Mouse (Mus musculus): ENCODE measurements around the gene Sirt6. TPM values are rescaled to one million over a fixed set of nuclear protein-coding genes. Genes with fewer than 3 reads are reported as not detected.
A peak's percentile ranks its signal among the peaks of the same experiment; 100 is the strongest.

The Sirt6 gene
- polyA plus RNA-seq, 1 experiment: 17.5 TPM

- H3K4me3 ChIP-seq (ENCODE audit: insufficient read depth, low read length): peak overlapping the region; percentile 61
- TF ChIP-seq POLR2A (IDR thresholded peaks at IDR 0.05; ENCODE audit: low read depth, low read length) (no peak; the same call in 1 of the 2 replicates), CTCF (IDR thresholded peaks at IDR 0.05; ENCODE audit: borderline replicate concordance, insufficient read depth, low read length) (no peak)
- H3K4me1 ChIP-seq (ENCODE audit: control insufficient read depth, insufficient read depth, low read length): no peaks in the 10 kb centered on the region
- no peak overlapping the region for H3K27ac ChIP-seq (ENCODE audit: insufficient read depth, low read length)
Measured at GRCm38 (mm10) chr10:81626101-81626993, 1.2 kb downstream of the Sirt6 start.

DNA sequence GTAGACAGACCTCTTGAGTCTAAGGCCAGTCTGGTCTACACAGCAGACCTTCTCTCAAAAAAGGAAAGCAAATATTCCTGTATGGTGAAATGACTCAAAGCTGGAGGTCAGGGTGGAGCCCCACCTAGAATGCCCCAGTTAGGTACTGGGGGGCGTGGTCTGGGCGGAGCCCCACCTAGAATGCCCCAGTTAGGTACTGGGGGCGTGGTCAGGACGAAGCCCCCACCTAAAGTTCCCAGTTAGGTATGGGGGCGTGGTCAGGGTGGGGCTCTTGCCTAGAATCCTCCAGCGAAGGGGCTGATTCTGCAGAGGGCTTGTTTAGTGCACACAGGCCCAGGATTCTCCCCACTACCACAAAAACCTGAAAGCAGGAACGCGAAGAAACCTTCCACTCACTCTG, 4.2 kb downstream of the Sirt6 start:
- no peaks in the 10 kb centered on the region for H3K4me1 ChIP-seq (ENCODE audit: control insufficient read depth, insufficient read depth, low read length)

DNA sequence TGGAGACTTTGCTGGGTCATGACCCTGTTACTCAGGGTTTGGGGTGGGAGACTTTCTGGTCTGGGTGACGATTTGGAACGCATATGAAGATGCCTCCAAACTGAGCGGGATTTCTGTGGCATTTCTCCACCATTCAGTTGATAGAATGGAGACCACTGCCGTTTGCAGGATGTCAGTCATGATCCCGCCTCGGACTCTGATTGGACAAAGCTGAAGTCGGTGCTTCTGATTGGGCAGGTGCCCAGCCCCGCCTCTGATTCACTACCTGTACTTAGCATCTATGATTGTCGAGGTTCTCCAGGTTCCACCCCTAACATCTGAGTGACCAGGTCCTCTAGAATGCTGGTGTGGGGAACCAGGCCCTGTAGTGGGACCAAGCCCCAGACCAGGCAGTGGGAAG, 6.8 kb downstream of the Sirt6 start:
- Histone ChIP-seq H3K4me1 (ENCODE audit: control insufficient read depth, insufficient read depth, low read length) (no peaks in the 10 kb centered on the region), H3K27ac (ENCODE audit: insufficient read depth, low read length) (no peak overlapping the region), H3K4me3 (ENCODE audit: insufficient read depth, low read length) (no peak overlapping the region)
- TF ChIP-seq POLR2A (IDR thresholded peaks at IDR 0.05; ENCODE audit: low read depth, low read length) (no peak), CTCF (IDR thresholded peaks at IDR 0.05; ENCODE audit: borderline replicate concordance, insufficient read depth, low read length) (no peak)

More for the DNA sequence above, 4.2 kb downstream of the Sirt6 start:
- TF ChIP-seq CTCF (IDR thresholded peaks at IDR 0.05; ENCODE audit: borderline replicate concordance, insufficient read depth, low read length): no peak
- Histone ChIP-seq H3K4me3 (ENCODE audit: insufficient read depth, low read length) (no peak overlapping the region), H3K27ac (ENCODE audit: insufficient read depth, low read length) (no peak overlapping the region)

- no peak overlapping the region for H3K27ac ChIP-seq (ENCODE audit: insufficient read depth, low read length)
- TF ChIP-seq CTCF (IDR thresholded peaks at IDR 0.05; ENCODE audit: borderline replicate concordance, insufficient read depth, low read length) (no peak), POLR2A (IDR thresholded peaks at IDR 0.05; ENCODE audit: low read depth, low read length) (no peak)
- no peak overlapping the region for H3K4me3 ChIP-seq (ENCODE audit: insufficient read depth, low read length)
- no peaks in the 10 kb centered on the region for H3K4me1 ChIP-seq (ENCODE audit: control insufficient read depth, insufficient read depth, low read length)
Measured at GRCm38 (mm10) chr10:81619976-81620375, 7.6 kb downstream of the Sirt6 start.

GRCm38 (mm10) chr10:81615486-81615885, 12.1 kb downstream of the Sirt6 start:
- Histone ChIP-seq H3K27ac (ENCODE audit: insufficient read depth, low read length) (no peak overlapping the region), H3K4me3 (ENCODE audit: insufficient read depth, low read length) (no peak overlapping the region), H3K4me1 (ENCODE audit: control insufficient read depth, insufficient read depth, low read length) (no peaks in the 10 kb centered on the region)
- no peak for TF ChIP-seq CTCF (IDR thresholded peaks at IDR 0.05; ENCODE audit: borderline replicate concordance, insufficient read depth, low read length)
- no peak for TF ChIP-seq POLR2A (IDR thresholded peaks at IDR 0.05; ENCODE audit: low read depth, low read length)

- TF ChIP-seq POLR2A (IDR thresholded peaks at IDR 0.05; ENCODE audit: low read depth, low read length): no peak
- TF ChIP-seq CTCF (IDR thresholded peaks at IDR 0.05; ENCODE audit: borderline replicate concordance, insufficient read depth, low read length): no peak
- no peaks in the 10 kb centered on the region for H3K4me1 ChIP-seq (ENCODE audit: control insufficient read depth, insufficient read depth, low read length)
- no peak overlapping the region for H3K4me3 ChIP-seq (ENCODE audit: insufficient read depth, low read length)
- H3K27ac ChIP-seq (ENCODE audit: insufficient read depth, low read length): no peak overlapping the region
Measured at GRCm38 (mm10) chr10:81612779-81613178, 14.8 kb downstream of the Sirt6 start.

- H3K4me3 ChIP-seq (ENCODE audit: insufficient read depth, low read length): no peak overlapping the region
- H3K27ac ChIP-seq (ENCODE audit: insufficient read depth, low read length): no peak overlapping the region
- TF ChIP-seq CTCF (IDR thresholded peaks at IDR 0.05; ENCODE audit: borderline replicate concordance, insufficient read depth, low read length): no peak
- TF ChIP-seq POLR2A (IDR thresholded peaks at IDR 0.05; ENCODE audit: low read depth, low read length): no peak
- H3K4me1 ChIP-seq (ENCODE audit: control insufficient read depth, insufficient read depth, low read length): peaks cover 3% of the 10 kb centered on the region; the same call in 1 of the 2 replicates
Measured at GRCm38 (mm10) chr10:81608308-81608707, 19.3 kb downstream of the Sirt6 start.

GRCm38 (mm10) chr10:81605974-81606751, 21.4 kb downstream of the Sirt6 start, which contains the start of gene BC025920:
Gene BC025920 (plus strand): TSS chr10:81606270.
- peaks cover 3% of the 10 kb centered on the region; the same call in 1 of the 2 replicates for H3K4me1 ChIP-seq (ENCODE audit: control insufficient read depth, insufficient read depth, low read length)
- TF ChIP-seq CTCF (IDR thresholded peaks at IDR 0.05; ENCODE audit: borderline replicate concordance, insufficient read depth, low read length): no peak
- TF ChIP-seq POLR2A (IDR thresholded peaks at IDR 0.05; ENCODE audit: low read depth, low read length): peak; percentile 75
- H3K27ac ChIP-seq (ENCODE audit: insufficient read depth, low read length): peak within 1 kb of the TSS; percentile 68
- peak within 1 kb of the TSS; percentile 69 for H3K4me3 ChIP-seq (ENCODE audit: insufficient read depth, low read length)

DNA sequence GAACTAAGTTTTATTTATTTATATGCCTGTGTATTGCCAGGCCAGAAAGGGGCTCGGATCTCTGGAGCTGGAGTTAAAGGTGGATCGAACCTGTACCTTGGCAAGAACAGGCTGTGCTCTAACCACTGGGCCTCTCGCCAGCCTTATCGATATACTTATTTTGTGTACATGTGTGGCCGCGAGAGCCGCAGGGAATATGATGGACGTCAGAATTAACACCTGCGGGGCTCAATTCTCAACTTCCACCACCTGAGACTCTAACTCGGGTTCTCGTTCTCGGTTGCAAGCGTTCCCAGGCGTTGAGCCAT, 22.0 kb downstream of the Sirt6 start:
- TF ChIP-seq POLR2A (IDR thresholded peaks at IDR 0.05; ENCODE audit: low read depth, low read length) (no peak), CTCF (IDR thresholded peaks at IDR 0.05; ENCODE audit: borderline replicate concordance, insufficient read depth, low read length) (no peak)
- peaks cover 3% of the 10 kb centered on the region; the same call in 1 of the 2 replicates for H3K4me1 ChIP-seq (ENCODE audit: control insufficient read depth, insufficient read depth, low read length)
- H3K27ac ChIP-seq (ENCODE audit: insufficient read depth, low read length): peak overlapping the region; percentile 68
- peak overlapping the region; percentile 39 for H3K4me3 ChIP-seq (ENCODE audit: insufficient read depth, low read length)

All from embryonic fibroblast, embryonic 13.5 days (primary cell).